ENCODE assay signal across 30 mouse cellular contexts in the genomic region with DNA sequence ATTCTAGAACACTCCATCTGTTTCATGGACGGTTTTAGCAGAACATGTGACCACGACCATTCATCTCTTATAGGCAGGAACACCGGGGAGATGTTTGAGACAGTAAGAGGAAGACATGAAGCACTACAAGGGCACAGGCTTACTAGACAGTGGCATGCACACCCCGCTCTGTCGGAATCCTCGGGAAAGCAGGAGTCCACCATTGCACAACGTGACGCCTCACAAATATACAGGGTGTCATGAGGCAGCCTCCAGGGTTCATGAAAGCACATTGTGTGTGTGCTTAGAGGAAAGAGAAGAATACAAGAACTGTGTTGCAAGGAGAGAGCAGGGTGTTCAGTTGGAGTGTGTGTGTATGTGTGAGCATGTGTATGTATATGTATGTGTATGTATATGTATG.
"Had no signal": no experiment of that assay in that cellular context is flagged by ENCODE, and none has a peak within 500 bp of the region (broad histone marks: within the 10 kb centered on the region; RNA-seq: fewer than 3 reads in every experiment).

No protein-coding gene starts in this region.

- H3K9ac ChIP-seq: limb, embryonic 12.5 days; limb, embryonic 13.5 days; limb, embryonic 15.5 days; liver, embryonic 12.5 days; liver, embryonic 13.5 days; liver, embryonic 14.5 days; liver, embryonic 15.5 days; liver, postnatal 0 days; lung, embryonic 14.5 days; lung, embryonic 15.5 days; midbrain, embryonic 12.5 days; midbrain, embryonic 15.5 days; neural tube, embryonic 12.5 days had no signal

- H3K4me1 ChIP-seq: liver, embryonic 12.5 days; liver, embryonic 13.5 days; liver, embryonic 15.5 days; lung, embryonic 15.5 days; midbrain, embryonic 10.5 days; midbrain, embryonic 12.5 days had no signal

- H3K4me3 ChIP-seq: left cerebral cortex, adult 2 months; limb, embryonic 10.5 days; limb, embryonic 12.5 days; limb, embryonic 13.5 days; limb, embryonic 15.5 days; liver, embryonic 12.5 days; liver, embryonic 13.5 days; liver, embryonic 15.5 days; lung, embryonic 15.5 days; midbrain, embryonic 10.5 days; midbrain, embryonic 12.5 days; midbrain, embryonic 15.5 days; myocyte; neural tube, embryonic 12.5 days had no signal

- ATAC-seq: liver, embryonic 12.5 days; liver, postnatal 0 days; lung, postnatal 0 days; midbrain, embryonic 15.5 days; midbrain, embryonic 16.5 days had no signal

- H3K36me3 ChIP-seq: limb, embryonic 10.5 days; limb, embryonic 12.5 days; limb, embryonic 13.5 days; limb, embryonic 15.5 days; liver, embryonic 12.5 days; liver, embryonic 13.5 days; liver, embryonic 15.5 days; lung, embryonic 15.5 days; midbrain, embryonic 10.5 days; midbrain, embryonic 12.5 days; midbrain, embryonic 15.5 days; neural tube, embryonic 12.5 days had no signal

- H3K4me2 ChIP-seq: limb, embryonic 12.5 days; limb, embryonic 13.5 days; limb, embryonic 15.5 days; liver, embryonic 11.5 days; liver, embryonic 12.5 days; liver, embryonic 13.5 days; liver, embryonic 15.5 days; lung, embryonic 14.5 days; lung, embryonic 15.5 days; midbrain, embryonic 12.5 days; midbrain, embryonic 15.5 days; neural tube, embryonic 12.5 days had no signal

- H3K27me3 ChIP-seq: liver, embryonic 12.5 days; liver, embryonic 13.5 days; liver, embryonic 15.5 days; lung, embryonic 15.5 days; midbrain, embryonic 12.5 days; midbrain, embryonic 15.5 days; neural tube, embryonic 12.5 days had no signal

- H3K27ac ChIP-seq: left cerebral cortex, adult 2 months; limb, embryonic 12.5 days; limb, embryonic 13.5 days; limb, embryonic 15.5 days; liver, embryonic 12.5 days; liver, embryonic 13.5 days; liver, embryonic 14.5 days; liver, embryonic 15.5 days; lung, embryonic 15.5 days; macrophage; midbrain, embryonic 10.5 days; midbrain, embryonic 12.5 days; midbrain, embryonic 15.5 days; neural tube, embryonic 12.5 days had no signal

- DNase-seq: left cerebral cortex, postnatal 4 days; liver; liver, embryonic 13.5 days; liver, postnatal 0 days; lung, adult 18-20 months; lung, adult 2 months; lung, embryonic 14.5 days; lung, postnatal 10 days; lung, postnatal 14 days; lung, postnatal 36 days; lung, postnatal 4 days; midbrain, embryonic 14.5 days had no signal

- H3K9me3 ChIP-seq: limb, embryonic 10.5 days; limb, embryonic 12.5 days; limb, embryonic 13.5 days; limb, embryonic 15.5 days; liver, embryonic 13.5 days; liver, embryonic 15.5 days; lung, embryonic 15.5 days; midbrain, embryonic 10.5 days; midbrain, embryonic 12.5 days; midbrain, embryonic 15.5 days; neural tube, embryonic 12.5 days had no signal
